Mouse (Mus musculus): ENCODE results near the gene Grb2.
A peak's percentile ranks its signal among the peaks of the same experiment; 100 is the strongest.

The Grb2 gene

GRCm38 (mm10) chr11:115626824-115627616 lies 81.4 kb downstream of the Grb2 start:
- no peak for DNase-seq

- DNase-seq, result no peak
Measured at GRCm38 (mm10) chr11:115625877-115626276, 82.5 kb downstream of the Grb2 start.

DNA sequence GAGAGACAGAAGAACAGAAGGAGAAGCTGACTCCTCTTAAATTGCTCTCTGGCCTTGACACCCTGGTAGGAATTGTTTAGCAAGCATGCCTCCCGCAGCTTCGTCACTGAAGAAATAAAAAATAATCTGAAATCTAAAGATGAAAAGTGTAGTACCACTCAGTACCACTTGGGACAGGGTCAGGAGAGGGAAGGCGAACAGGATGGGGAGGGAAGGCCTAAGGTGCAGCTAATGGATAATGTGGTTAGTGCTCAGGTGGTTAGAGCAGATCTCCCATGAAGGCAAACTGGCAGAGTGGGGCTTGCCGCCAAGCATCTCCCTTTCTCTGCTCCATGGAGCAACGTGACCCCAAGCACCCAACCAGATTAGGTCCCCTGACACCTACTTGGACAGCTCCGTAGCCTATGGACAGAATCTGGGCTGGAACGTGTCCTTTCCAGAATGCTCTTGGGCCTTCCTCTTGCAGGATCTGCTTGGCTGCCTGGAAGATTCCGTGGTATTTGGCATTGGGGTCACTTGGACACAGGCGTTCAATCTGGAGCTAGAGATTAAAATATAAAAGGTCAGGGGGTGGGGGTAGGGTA lies 84.8 kb downstream of the Grb2 start:
- DNase-seq, result no peak

DNA sequence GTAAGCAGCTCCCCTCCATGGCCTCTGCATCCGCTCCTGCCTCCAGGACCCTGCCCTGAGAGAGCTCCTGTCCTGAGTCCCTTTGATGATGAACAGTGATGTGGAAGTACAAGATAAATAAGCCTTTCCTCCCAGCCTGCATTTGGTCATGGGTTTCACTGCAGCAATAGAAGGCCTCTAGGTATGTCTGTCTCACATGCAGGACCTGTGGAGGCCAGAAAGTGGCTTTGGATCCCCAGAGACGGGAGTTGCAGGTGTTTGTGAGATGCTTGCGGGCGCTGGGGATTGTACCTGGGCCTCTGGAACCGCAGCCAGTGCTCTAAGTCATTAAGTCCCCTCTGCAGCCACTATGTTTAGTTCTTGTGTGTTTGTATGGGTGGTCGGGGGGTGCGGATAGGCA lies 88.4 kb downstream of the Grb2 start:
- DNase-seq, result no peak

DNA sequence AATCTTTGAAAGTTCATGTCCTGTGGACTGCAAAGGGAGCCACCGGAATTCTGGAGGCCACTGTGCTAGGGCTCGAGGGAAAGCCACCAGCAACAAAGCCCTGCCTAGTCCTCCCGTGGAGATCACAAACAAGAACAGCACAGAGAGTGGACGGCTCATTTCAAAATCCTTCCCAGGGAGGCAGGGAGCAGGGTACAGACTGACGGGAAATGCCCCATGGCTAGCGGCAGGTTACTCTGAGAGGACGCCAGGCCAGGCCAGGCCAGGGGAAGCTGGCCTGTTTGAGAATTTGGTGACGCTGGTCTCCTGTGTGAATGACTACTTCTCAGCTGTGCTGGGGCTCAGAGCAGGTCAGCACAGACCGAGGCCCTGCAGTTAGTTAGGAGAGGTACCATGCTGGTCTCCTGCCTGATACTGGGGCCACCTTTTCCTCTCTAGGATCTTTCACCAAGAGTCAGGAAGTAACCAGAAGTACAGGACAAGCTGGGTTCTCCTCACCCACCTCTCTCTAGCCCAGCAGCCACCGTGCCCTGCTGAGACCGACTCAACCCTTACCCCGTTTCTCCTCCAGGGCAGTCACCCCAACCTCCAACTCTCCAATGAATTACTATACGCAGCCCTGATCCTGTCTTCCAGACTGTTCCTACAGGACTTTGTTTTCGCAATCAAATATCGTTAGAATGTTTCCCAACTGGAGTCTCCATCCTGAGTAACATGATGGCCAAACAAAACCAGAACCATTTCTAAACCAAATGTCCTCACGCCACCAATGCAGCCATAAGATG lies 89.5 kb downstream of the Grb2 start:
- DNase-seq, result no peak

DNA sequence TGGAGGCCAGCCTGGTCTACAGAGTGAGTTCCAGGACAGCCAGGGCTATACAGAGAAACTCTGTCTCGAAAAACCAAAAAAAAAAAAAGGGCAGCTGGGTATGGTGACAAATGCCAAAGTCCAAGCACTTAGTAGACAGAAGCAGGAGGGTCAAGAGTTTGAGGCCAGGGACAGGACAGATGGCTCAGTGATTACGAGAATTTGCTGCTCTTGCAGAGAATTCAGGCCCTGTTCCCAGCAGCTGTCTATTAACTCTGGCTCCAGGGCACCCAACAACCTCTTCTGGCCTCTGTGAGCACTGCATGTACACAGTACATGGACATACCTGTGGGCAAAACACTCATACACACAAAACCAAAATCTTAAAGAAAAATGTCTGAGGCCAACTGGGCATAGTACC lies 90.4 kb downstream of the Grb2 start:
- no peak for DNase-seq

- DNase-seq, result no peak
Measured at GRCm38 (mm10) chr11:115616893-115617292, 91.5 kb downstream of the Grb2 start.

- no peak for DNase-seq
Measured at GRCm38 (mm10) chr11:115616371-115616770, 92.0 kb downstream of the Grb2 start.

DNA sequence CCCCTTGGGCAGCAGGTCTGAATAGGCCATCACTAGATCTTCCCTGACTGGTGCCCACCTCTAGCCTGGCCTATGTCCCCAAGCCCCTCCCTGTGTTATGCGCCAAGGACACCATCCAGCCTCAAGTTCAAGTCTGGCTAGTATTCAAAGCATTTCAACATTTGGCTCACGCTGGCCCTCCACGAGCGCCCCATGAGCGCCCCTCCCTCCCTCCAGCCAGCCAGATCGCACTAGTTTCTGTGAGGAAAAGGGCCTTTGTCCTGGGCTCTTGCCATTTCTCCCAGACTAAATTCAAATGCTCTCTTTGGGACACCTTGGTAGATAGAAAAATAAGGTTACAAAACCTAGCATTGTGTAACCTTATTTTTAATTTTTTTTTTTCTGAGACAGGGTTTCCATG lies 92.5 kb downstream of the Grb2 start:
- DNase-seq, result no peak

DNA sequence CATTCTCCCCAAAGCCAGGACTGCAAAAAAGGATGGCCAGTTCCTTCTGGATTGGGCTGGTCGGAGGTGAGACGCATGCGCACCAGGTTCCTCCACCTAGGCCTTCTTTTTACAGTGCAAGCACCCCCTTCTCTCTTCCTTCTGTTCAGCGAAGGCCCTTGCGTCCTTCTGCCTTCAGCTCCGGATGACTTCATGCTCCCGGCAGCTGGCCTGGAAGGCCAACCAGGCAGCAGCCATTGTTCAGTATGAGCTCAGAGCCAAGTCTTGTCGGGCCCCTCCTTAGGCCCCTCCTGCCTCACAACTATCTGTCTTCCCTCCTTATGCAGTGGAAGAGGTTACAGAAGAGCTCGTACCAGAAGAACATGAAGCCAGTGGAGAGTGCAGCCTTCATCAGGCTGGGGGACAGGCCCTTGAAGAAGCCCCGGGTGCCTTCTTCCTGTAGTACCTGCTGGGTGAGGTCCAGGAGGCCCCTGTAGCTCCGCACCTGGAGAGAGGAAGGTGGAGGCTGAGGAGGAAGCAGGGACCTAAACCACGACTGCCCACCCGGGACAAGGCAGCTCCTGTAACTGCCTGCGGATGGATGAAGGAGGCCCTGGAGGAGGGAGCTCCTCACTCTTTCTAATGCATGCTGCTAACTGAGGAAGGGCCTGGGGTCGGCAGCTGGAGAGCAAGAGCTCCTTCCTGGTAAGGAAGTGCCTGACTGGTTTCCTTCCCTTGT lies 93.1 kb downstream of the Grb2 start:
- DNase-seq, result no peak

DNA sequence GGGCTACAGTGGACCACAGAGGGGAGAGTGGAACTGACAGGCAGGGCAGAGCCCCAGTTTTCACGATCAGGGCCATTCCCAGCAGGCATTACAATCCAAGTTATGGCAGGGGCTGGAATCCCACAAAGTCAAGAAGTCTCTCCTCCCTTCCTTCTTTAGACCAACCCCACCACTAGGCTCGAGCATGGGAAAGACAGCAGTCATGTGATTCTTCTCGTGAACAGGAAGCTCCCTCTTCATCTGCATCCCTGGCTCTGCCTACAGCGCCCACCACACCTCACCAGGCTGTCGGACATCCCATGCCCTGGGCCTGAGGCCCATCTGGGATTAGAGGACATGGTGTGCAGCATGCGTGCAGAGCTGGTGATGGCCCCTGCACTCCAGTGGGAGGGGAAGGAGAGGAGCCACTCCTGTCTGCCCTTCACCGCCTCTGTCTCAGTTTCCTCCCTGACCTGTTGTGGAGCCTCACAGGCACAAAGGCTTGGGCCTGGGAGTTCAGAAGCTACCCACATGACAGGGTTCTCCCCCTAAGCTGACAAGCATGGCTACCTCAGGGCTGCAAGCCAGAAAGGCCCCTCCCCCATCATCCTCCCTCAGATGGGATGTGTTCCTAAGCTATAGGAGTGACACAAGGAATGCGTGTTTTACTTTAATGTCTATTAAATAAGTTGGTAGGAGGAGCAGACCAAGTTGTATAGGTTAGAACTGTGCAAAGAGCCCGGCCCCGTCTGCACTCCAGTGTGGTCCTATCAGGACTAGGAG lies 93.9 kb downstream of the Grb2 start:
- DNase-seq, result no peak

- no peak for DNase-seq
Measured at GRCm38 (mm10) chr11:115613138-115613945, 95.1 kb downstream of the Grb2 start.

DNA sequence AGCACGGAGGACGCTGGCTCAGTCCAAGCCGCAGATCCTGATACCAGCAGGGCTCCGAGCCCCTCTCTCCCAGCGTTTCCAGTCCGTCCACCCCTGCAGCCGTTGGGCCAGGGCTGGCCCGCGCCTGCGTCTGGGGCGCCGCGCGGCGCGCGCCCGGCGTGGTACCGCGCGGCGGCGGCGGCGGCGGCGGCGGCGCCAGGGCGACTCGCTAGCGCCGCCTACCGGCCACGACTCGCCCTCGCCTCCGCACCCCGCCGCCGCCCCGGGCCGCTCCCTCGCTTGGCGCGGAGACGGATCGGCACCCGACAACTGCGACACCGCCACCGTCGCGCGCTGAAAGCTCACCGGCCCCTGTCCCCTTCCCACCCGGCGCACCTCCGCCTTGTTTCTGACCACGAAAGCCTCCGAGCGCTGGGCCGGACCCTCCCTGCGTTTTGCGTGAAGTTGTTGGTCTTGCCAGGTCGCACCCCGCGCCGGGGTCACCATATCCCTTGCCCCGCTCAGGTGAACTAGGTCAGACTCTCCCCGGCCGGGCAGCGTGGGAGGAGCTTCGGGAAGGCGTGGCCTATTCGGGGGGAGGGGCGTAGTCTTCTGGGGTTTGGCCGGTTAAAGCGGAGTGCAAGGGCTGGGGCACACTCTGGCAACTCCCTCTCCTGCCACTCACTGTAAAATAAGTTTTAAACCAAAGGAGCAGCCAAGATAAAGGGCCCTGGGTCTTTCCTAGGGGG lies 95.8 kb downstream of the Grb2 start, which contains the start of gene Mif4gd:
Gene Mif4gd (minus strand): TSS at position 560 of the 728 bp plus-strand sequence.
- peak; percentile 88 to 89 for DNase-seq

DNA sequence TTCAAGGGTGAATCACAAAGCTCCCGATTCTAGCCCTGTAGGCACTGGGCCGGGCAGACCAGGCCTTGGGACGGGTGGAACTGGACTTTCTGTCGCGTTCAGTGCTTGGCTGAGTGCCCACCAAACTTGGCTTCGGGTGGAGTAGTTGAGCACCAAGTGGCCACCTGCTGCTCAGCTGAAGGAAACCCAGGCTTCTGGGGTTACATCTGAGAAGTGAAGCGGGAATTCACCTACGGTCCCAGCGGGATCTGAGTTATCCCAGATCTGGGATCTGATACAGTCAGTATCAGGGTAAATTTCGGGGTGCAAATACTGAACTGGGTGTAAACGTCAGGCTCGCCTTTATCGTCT lies 96.4 kb downstream of the Grb2 start:
- peak; percentile 74 to 77 for DNase-seq

DNA sequence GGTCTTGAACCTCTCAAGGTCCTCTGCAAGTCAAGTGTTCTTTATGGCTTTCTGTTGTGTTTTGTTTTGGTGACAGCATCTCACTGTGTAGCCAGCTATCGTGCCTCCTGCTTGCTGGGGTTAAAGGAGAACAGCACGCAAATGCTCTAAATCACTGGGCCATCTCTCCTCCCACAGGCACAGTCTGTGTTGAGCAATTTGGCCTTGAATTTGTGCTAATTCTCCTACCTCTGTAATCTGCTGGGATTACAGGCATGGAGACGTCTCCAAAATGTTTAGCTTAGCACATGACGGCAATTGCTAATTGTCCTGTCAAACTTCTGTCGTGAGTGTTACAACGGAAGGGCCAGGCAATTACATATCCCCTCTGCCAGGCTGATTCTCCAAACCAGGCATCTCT lies 97.2 kb downstream of the Grb2 start:
- no peak for DNase-seq

GRCm38 (mm10) chr11:115609576-115609975 lies 98.8 kb downstream of the Grb2 start:
- no peak for DNase-seq

DNA sequence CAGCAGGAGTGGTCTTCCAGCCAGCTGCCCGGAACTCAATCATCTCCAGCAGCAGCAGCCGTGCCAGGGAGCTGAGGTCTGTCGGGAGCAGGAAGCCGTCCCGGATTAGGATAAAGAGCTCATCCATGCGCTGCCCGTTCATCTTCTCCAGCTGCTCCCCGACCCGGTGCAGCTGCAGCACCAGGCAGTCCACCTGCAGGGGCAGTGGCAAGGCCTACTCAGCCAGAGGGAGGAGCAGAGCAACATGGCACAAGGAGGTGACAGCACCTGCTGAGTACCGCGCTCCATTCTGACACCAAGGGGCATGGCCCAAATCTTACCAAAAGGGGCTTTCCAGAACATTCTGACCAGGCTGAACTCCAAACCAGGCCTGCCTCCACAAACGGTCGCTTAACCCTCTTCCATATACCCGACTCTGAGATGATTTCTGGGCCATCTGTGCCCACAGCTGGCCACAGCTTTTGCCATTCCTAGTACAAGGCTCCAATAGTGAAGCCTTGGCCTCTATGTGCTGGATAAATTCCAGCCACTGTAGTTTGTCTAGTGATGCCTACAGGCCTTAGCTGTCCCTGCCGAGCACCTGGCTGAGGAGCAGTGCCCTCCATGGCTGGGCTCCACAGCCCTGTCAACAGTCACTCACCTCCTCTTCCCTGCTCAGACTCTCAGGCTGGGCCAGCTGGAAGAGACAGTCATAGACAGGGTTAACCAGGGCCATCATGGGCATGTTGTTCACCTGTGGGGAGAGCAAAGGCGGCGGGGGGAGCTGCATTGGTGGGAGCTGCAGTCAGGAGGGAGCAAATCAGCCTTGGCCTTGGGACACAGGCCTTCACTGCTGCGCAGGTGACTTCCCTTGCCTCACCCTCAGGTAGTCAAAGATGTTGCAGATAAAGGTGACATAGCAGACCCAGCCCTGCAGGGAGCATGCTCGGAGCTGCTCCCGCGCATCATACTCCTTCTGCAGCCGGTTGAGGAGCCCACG lies 99.7 kb downstream of the Grb2 start:
- no peak for DNase-seq

- no peak for DNase-seq
Measured at GRCm38 (mm10) chr11:115606733-115607132, 101.7 kb downstream of the Grb2 start.

DNA sequence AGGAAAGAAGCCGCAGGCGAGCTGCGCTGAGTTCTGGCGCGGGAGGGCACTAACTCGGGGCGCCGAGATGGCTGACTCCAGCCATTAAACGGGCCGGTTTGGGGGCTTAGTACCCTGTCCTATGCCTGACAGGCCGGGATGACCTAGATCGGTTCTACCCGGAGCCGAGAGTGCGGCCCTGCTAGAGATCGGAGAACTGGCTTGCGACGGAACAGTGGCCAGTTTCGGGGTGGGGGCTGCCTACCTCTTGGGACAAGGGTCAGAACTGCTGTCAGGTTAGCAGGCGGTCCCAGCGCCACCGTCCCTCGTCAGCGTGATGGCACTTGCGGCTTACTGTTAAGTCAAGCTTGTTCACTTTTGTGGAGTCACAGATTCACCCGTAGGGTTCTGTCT lies 104.1 kb downstream of the Grb2 start:
- DNase-seq, result no peak
